Mouse (Mus musculus) myocyte (in vitro differentiated cells): ENCODE measurements around the gene Xxylt1.

Experiments
- MYOG ChIP-seq, 3 experiments: IDR thresholded peaks; one replicate each; pipeline ENCODE4 v1.6.1; 2011; ENCODE audit warnings: control low read depth in 2 of 3, low read depth in 2 of 3, mild to moderate bottlenecking in 2 of 3; ENCODE audit not compliant: insufficient read length in 2 of 3, control insufficient read depth in 1 of 3, insufficient read depth in 1 of 3
- TCF12 ChIP-seq: IDR thresholded peaks from one replicate; pipeline ENCODE4 v1.6.1; 2011; ENCODE audit warnings: mild to moderate bottlenecking, control low read depth; ENCODE audit not compliant: poor library complexity, insufficient read depth, severe bottlenecking

- no peak for TF ChIP-seq TCF12
- TF ChIP-seq MYOG (IDR thresholded peaks at IDR 0.05; ENCODE audit: control insufficient read depth in 1 of 3, insufficient read depth in 1 of 3, insufficient read length in 2 of 3, low read depth in 2 of 3), result no peak
These were observed 162.4 kb downstream of the Xxylt1 start for GRCm38 (mm10) chr16:30918866-30919265.
